Mouse (Mus musculus) stomach, postnatal 0 days (tissue): ENCODE data around the gene Bsn.

Experiments
- CTCF ChIP-seq: IDR thresholded peaks from 2 replicates; pipeline ENCODE4 v1.5.1; 2016; ENCODE audit warnings: antibody characterized with exemption, low read depth, mild to moderate bottlenecking, moderate library complexity
- EP300 ChIP-seq: optimal IDR thresholded peaks from 2 replicates; pipeline ENCODE3; 2016; ENCODE audit warnings: antibody characterized with exemption

- TF ChIP-seq EP300 (no peak), CTCF (no peak)
Observed at GRCm38 (mm10) chr9:108057262-108057562, 133.0 kb downstream of the Bsn start.
